Mouse (Mus musculus) lung, embryonic 15.5 days (tissue): ENCODE measurements around the gene Stk32b. TPM values are rescaled to one million over a fixed set of nuclear protein-coding genes. Genes with fewer than 3 reads are reported as not detected.

ENCODE experiments used
- ATAC-seq: fragments of 200-750 bp; cut with Nextera tagmentation; 2 replicates; pipeline ENCODE4 v1.8.0; 2017; ENCODE audit warnings: moderate number of reproducible peaks, borderline replicate concordance; ENCODE audit not compliant: low FRiP score, low TSS enrichment; ENCODE audit errors: extremely low read depth
- H3K27ac ChIP-seq: fragments of 300-500 bp; sonication (generic); 2 replicates; pipeline ENCODE4 v1.5.1; 2015; ENCODE audit warnings: moderate library complexity, mild to moderate bottlenecking, inconsistent platforms
- H3K27me3 ChIP-seq: fragments of 300-500 bp; sonication (generic); 2 replicates; pipeline ENCODE4 v1.6.1; 2015; ENCODE audit warnings: inconsistent platforms
- H3K36me3 ChIP-seq: fragments of 300-500 bp; sonication (generic); 2 replicates; pipeline ENCODE4 v1.6.1; 2015; ENCODE audit warnings: inconsistent platforms
- H3K4me1 ChIP-seq: fragments of 300-500 bp; sonication (generic); 2 replicates; pipeline ENCODE4 v1.6.1; 2015; ENCODE audit warnings: inconsistent platforms
- H3K4me2 ChIP-seq: fragments of 300-500 bp; sonication (generic); 2 replicates; pipeline ENCODE4 v1.6.1; 2015; ENCODE audit warnings: inconsistent platforms, mild to moderate bottlenecking, moderate library complexity
- H3K4me3 ChIP-seq: fragments of 300-500 bp; sonication (generic); 2 replicates; pipeline ENCODE4 v1.5.1; 2015; ENCODE audit warnings: mild to moderate bottlenecking, inconsistent platforms
- H3K9ac ChIP-seq: fragments of 300-500 bp; sonication (generic); 2 replicates; pipeline ENCODE4 v1.6.1; 2015; ENCODE audit warnings: inconsistent platforms
- H3K9me3 ChIP-seq: fragments of 300-500 bp; sonication (generic); 2 replicates; pipeline ENCODE4 v1.6.1; 2016; ENCODE audit warnings: inconsistent platforms
- WGBS: fragments of 180-500 bp; shearing (Covaris S2); methylation state at CpG from one replicate; pipeline ENCODE4 v1.1.7; 2015; 5-methylcytosine and 5-hydroxymethylcytosine counted together
- polyA plus RNA-seq: library from polyadenylated mRNA; unstranded; fragments of >200 nt; fragmentation: Nextera tagmentation; extraction: Ambion mirVana; gene quantifications from 2 replicates; pipeline ENCODE4 v1.2.1, GENCODE M21; 2015

The Stk32b gene
- polyA plus RNA-seq, 1 experiment from 2014 or later = 0.45 TPM

- no peak overlapping the region for H3K4me3 ChIP-seq
- no peak for ATAC-seq
- 16% methylated on average over 6 of the region's 6 CpGs for WGBS
- peaks cover 30% of the 10 kb centered on the region for H3K27me3 ChIP-seq
- no peak overlapping the region for H3K9ac ChIP-seq
- no peak overlapping the region for H3K4me2 ChIP-seq
- no peak overlapping the region for H3K27ac ChIP-seq
- peaks cover 13% of the 10 kb centered on the region for H3K4me1 ChIP-seq
- H3K9me3 ChIP-seq = no peaks in the 10 kb centered on the region
- H3K36me3 ChIP-seq = no peaks in the 10 kb centered on the region
These were observed 3.7 kb upstream of the Stk32b start for GRCm38 (mm10) chr5:37720670-37721069.

DNA sequence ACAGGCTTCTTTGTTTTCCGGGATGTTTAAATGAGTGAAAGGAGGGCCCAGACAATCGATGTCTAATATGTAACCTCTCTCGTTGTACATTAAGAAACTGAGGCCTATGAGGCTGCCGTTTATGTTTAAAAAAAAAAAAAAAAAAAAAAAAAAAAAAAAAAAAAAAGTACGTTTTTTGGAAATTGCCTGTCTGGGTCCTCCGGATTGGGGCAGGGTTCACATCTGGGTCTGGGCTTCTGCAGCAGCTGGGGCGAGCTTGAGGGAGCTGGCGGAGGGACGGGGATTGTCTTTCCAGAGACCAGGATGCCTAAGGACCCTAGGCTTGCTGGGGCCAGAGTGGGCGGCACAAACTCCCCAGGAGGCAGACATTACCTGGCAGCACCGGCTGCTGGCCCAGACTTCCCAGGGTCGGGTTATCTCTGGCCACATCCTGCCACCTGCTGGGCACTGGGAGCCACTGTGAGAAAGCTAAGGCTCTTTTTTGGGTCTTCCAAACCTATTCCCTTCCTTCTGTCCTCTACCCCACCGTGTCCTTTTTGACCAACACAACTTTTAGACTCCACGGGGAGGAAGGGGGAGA is 503 bp upstream of the Stk32b start:
- WGBS = under 1% methylated on average over 14 of the region's 14 CpGs
- no peak overlapping the region for H3K27ac ChIP-seq
- H3K4me3 ChIP-seq = peak overlapping the region; percentile 37
- H3K4me1 ChIP-seq = peaks cover 7% of the 10 kb centered on the region
- peaks cover 33% of the 10 kb centered on the region for H3K27me3 ChIP-seq
- H3K9ac ChIP-seq = no peak overlapping the region
- peak overlapping the region; percentile 76 for H3K4me2 ChIP-seq
- peak; percentile 47; the same call in 1 of the 2 replicates for ATAC-seq
- H3K36me3 ChIP-seq = no peaks in the 10 kb centered on the region
- H3K9me3 ChIP-seq = no peaks in the 10 kb centered on the region

DNA sequence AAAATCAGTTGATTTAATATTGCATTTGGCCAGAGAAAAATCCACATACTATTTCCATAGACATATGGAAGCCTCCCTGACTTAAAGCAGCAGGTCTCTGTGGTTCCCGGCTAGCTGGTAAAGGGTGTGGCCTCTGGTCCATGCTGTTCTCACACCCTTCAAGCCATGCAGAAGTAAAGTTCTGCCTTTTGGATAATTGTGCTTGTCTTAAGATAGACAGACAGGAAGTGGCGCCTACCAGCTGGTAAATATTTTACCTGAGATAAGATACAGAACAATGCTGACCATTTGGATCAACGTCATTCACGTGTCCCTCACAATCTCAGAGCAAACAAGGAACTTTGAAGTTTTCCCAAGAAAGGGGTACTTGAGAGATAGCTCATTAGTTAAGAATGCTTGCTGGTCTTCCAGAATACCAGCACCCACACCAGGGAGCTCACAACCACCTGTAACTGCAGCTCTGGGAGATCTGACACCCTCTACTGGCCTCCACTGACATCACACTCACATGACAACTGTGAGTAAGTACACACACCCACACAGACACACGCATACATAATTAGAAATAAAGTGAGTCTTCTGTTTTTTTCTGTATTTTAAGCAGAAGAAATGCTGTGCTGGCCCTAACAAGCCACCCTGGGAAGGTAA is 7.6 kb downstream of the Stk32b start:
- Histone ChIP-seq H3K4me3 (no peak overlapping the region), H3K36me3 (no peaks in the 10 kb centered on the region), H3K27me3 (no peaks in the 10 kb centered on the region), H3K4me2 (no peak overlapping the region), H3K9me3 (no peaks in the 10 kb centered on the region), H3K27ac (no peak overlapping the region), H3K4me1 (no peaks in the 10 kb centered on the region), H3K9ac (no peak overlapping the region)
- no peak for ATAC-seq
- WGBS = 54% methylated on average over 5 of the region's 5 CpGs

GRCm38 (mm10) chr5:37708124-37708523 is 8.8 kb downstream of the Stk32b start:
- Histone ChIP-seq H3K27ac (no peak overlapping the region), H3K36me3 (no peaks in the 10 kb centered on the region), H3K4me3 (no peak overlapping the region), H3K4me1 (no peaks in the 10 kb centered on the region), H3K9me3 (no peaks in the 10 kb centered on the region), H3K27me3 (no peaks in the 10 kb centered on the region), H3K4me2 (no peak overlapping the region), H3K9ac (no peak overlapping the region)
- WGBS = 73% methylated on average over 3 of the region's 3 CpGs
- no peak for ATAC-seq

DNA sequence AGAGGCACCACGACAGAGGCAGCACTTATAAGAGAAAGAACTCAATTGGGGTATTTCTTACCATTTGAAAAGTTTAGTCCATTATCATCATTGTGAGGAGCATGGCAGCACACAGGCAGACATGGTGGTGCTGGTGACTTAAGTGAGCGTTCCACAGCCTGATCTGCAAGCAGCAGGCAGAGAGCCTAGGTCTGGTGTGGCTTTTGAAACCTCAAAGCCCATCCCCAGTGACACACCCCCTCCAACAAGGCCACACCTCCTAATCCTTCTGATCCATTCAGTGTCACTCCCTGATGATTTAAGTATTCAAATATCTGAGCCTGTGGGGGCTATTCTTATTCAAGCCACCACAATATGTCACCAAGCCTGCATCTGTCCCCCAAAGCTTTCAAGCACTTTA is 12.0 kb downstream of the Stk32b start:
- Histone ChIP-seq H3K4me1 (no peaks in the 10 kb centered on the region), H3K27me3 (no peaks in the 10 kb centered on the region), H3K9ac (no peak overlapping the region), H3K4me3 (no peak overlapping the region), H3K36me3 (no peaks in the 10 kb centered on the region), H3K27ac (no peak overlapping the region), H3K9me3 (no peaks in the 10 kb centered on the region), H3K4me2 (no peak overlapping the region)
- WGBS = 81% methylated on average over 2 of the region's 2 CpGs
- no peak for ATAC-seq

- H3K9me3 ChIP-seq = no peaks in the 10 kb centered on the region
- no peaks in the 10 kb centered on the region for H3K27me3 ChIP-seq
- no peak overlapping the region for H3K27ac ChIP-seq
- WGBS = 53% methylated on average over 12 of the region's 12 CpGs
- no peak overlapping the region for H3K4me3 ChIP-seq
- no peak overlapping the region for H3K9ac ChIP-seq
- no peak overlapping the region for H3K4me2 ChIP-seq
- no peaks in the 10 kb centered on the region for H3K4me1 ChIP-seq
- H3K36me3 ChIP-seq = no peaks in the 10 kb centered on the region
- no peak for ATAC-seq
These were observed 17.2 kb downstream of the Stk32b start for GRCm38 (mm10) chr5:37699757-37700156.

- no peaks in the 10 kb centered on the region for H3K36me3 ChIP-seq
- no peaks in the 10 kb centered on the region for H3K4me1 ChIP-seq
- H3K9me3 ChIP-seq = no peaks in the 10 kb centered on the region
- no peak overlapping the region for H3K9ac ChIP-seq
- no peak overlapping the region for H3K4me3 ChIP-seq
- no peak overlapping the region for H3K4me2 ChIP-seq
- no peak overlapping the region for H3K27ac ChIP-seq
- ATAC-seq = no peak
- no peaks in the 10 kb centered on the region for H3K27me3 ChIP-seq
- WGBS = 84% methylated on average over 7 of the region's 7 CpGs
These were observed 19.7 kb downstream of the Stk32b start for GRCm38 (mm10) chr5:37697286-37697685.

- Histone ChIP-seq H3K9me3 (no peaks in the 10 kb centered on the region), H3K4me2 (no peak overlapping the region), H3K4me3 (no peak overlapping the region), H3K27me3 (no peaks in the 10 kb centered on the region), H3K36me3 (no peaks in the 10 kb centered on the region), H3K9ac (no peak overlapping the region), H3K4me1 (no peaks in the 10 kb centered on the region), H3K27ac (no peak overlapping the region)
- no peak for ATAC-seq
- 56% methylated on average over 4 of the region's 4 CpGs for WGBS
These were observed 21.2 kb downstream of the Stk32b start for GRCm38 (mm10) chr5:37695773-37696172.

DNA sequence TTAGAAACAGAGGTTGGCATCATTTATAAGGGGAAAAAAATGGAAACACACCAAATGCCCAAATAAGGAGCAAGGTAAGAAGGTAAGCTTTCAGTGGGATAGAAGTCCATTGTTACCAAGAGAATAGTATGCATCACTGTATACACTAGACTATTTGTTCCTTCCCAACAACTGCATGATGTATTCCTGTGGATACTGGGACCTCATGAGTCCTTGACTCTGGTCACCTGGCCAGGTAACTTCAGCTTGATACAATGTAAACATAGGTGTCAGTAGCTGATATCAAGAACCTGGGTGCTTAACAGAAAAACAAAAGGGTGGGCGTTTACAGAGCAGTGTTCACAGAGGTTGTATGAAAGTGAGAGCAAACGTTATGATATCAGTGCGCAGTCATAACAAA is 24.2 kb downstream of the Stk32b start:
- H3K4me2 ChIP-seq = no peak overlapping the region
- no peak overlapping the region for H3K27ac ChIP-seq
- 56% methylated on average over 3 of the region's 3 CpGs for WGBS
- H3K27me3 ChIP-seq = no peaks in the 10 kb centered on the region
- no peaks in the 10 kb centered on the region for H3K9me3 ChIP-seq
- no peak overlapping the region for H3K4me3 ChIP-seq
- no peaks in the 10 kb centered on the region for H3K4me1 ChIP-seq
- no peak for ATAC-seq
- H3K36me3 ChIP-seq = no peaks in the 10 kb centered on the region
- H3K9ac ChIP-seq = no peak overlapping the region

DNA sequence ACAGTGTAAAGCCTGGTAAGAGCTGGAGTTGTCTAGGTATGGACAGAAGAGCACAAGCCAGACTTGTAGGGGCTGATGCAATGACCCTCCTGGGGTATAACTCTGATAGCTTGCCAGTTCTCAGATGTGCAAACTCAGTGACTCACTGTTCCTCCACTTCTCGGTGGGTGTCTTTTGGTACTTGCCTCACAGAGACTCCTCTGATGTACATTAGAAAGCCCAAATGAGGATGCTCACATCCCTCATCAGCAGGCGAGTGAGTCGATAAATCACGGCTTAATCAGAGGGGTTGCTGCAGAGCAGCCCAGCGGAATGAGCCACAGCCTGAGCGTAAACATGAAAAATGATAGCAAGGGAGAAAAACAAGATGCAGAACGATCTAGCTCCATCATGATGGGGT is 46.2 kb downstream of the Stk32b start:
- Histone ChIP-seq H3K4me3 (no peak overlapping the region), H3K4me1 (no peaks in the 10 kb centered on the region), H3K4me2 (no peak overlapping the region), H3K27ac (no peak overlapping the region), H3K9ac (no peak overlapping the region), H3K27me3 (no peaks in the 10 kb centered on the region), H3K9me3 (no peaks in the 10 kb centered on the region), H3K36me3 (no peaks in the 10 kb centered on the region)
- 84% methylated on average over 7 of the region's 7 CpGs for WGBS
- no peak for ATAC-seq

DNA sequence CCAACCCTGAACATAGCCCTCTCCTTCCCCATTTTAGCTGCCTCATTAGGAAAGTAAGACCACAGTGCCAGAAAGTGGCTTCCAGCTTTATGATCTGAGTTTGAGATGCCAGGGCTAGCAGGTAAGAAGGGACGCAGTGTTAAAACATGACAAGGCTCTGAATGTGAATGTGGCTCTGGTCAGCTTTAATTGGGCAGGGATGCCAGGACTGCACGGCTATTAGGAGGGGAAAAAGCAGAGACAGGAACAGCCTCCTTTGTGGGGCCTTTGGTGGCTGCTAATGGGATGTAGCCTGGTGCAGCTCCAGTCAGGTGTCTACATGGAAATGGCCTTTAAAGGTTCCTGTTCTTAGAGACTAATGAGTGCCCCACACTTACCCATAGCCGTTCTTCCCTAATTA is 52.0 kb downstream of the Stk32b start:
- Histone ChIP-seq H3K27me3 (no peaks in the 10 kb centered on the region), H3K36me3 (no peaks in the 10 kb centered on the region), H3K4me1 (no peaks in the 10 kb centered on the region), H3K4me2 (no peak overlapping the region), H3K4me3 (no peak overlapping the region), H3K27ac (no peak overlapping the region), H3K9ac (no peak overlapping the region), H3K9me3 (no peaks in the 10 kb centered on the region)
- 77% methylated on average over 3 of the region's 3 CpGs for WGBS
- no peak for ATAC-seq

- Histone ChIP-seq H3K4me1 (no peaks in the 10 kb centered on the region), H3K27ac (no peak overlapping the region), H3K4me2 (no peak overlapping the region), H3K9ac (no peak overlapping the region), H3K36me3 (no peaks in the 10 kb centered on the region), H3K9me3 (no peaks in the 10 kb centered on the region), H3K27me3 (no peaks in the 10 kb centered on the region), H3K4me3 (no peak overlapping the region)
- ATAC-seq = no peak
- 77% methylated on average over 4 of the region's 4 CpGs for WGBS
These were observed 57.8 kb downstream of the Stk32b start for GRCm38 (mm10) chr5:37659177-37659576.

GRCm38 (mm10) chr5:37657741-37658140 is 59.2 kb downstream of the Stk32b start:
- Histone ChIP-seq H3K4me1 (no peaks in the 10 kb centered on the region), H3K9me3 (no peaks in the 10 kb centered on the region), H3K36me3 (no peaks in the 10 kb centered on the region), H3K27ac (no peak overlapping the region), H3K4me3 (no peak overlapping the region), H3K27me3 (no peaks in the 10 kb centered on the region), H3K9ac (no peak overlapping the region), H3K4me2 (no peak overlapping the region)
- no peak for ATAC-seq
- WGBS = 80% methylated on average over 6 of the region's 6 CpGs
